Mouse (Mus musculus): ENCODE results near the gene Grhpr.
"Not testable (repeated sequence)": the region's sequence is repeated elsewhere in the genome, so short reads cannot be mapped to it uniquely, and the experiment has no call there.

Grhpr gene

GRCm38 (mm10) chr4:44976026-44976615 lies 5.1 kb upstream of the Grhpr start:
- no peak for DNase-seq

- DNase-seq = no peak
Observed at GRCm38 (mm10) chr4:44976921-44977710, 4.1 kb upstream of the Grhpr start.

- no peak for DNase-seq
Observed at GRCm38 (mm10) chr4:44978175-44978574, 3.0 kb upstream of the Grhpr start.

GRCm38 (mm10) chr4:44979794-44980338 lies 1.3 kb upstream of the Grhpr start:
- no peak for DNase-seq

- no peak for DNase-seq
Observed at GRCm38 (mm10) chr4:44981974-44982287, 736 bp downstream of the Grhpr start.

GRCm38 (mm10) chr4:44982440-44983130 lies 1.4 kb downstream of the Grhpr start:
- no peak for DNase-seq

- DNase-seq = no peak
Observed at GRCm38 (mm10) chr4:44983131-44983740, 2.0 kb downstream of the Grhpr start.

- no peak for DNase-seq
Observed at GRCm38 (mm10) chr4:44990560-44990959, 9.4 kb downstream of the Grhpr start.

GRCm38 (mm10) chr4:44992330-44992729 lies 11.1 kb downstream of the Grhpr start:
- not testable (repeated sequence) for DNase-seq

- DNase-seq = not testable (repeated sequence)
Observed at GRCm38 (mm10) chr4:44993179-44993578, 12.0 kb downstream of the Grhpr start.

- no peak for DNase-seq
Observed at GRCm38 (mm10) chr4:44993847-44994246, 12.7 kb downstream of the Grhpr start.

- no peak for DNase-seq
Observed at GRCm38 (mm10) chr4:44994776-44995175, 13.6 kb downstream of the Grhpr start.

- no peak for DNase-seq
Observed at GRCm38 (mm10) chr4:44998071-44998470, 16.9 kb downstream of the Grhpr start.

- no peak for DNase-seq
Observed at GRCm38 (mm10) chr4:45000001-45000400, 18.8 kb downstream of the Grhpr start.

- DNase-seq = no peak
Observed at GRCm38 (mm10) chr4:45005452-45005851, 24.3 kb downstream of the Grhpr start.

- DNase-seq = no peak
Observed at GRCm38 (mm10) chr4:45010806-45011415, 29.7 kb downstream of the Grhpr start.

- no peak for DNase-seq
Observed at GRCm38 (mm10) chr4:45011581-45012104, 30.4 kb downstream of the Grhpr start.

GRCm38 (mm10) chr4:45012105-45012975 lies 31.1 kb downstream of the Grhpr start, which contains the start of gene Zbtb5:
Gene Zbtb5 (minus strand): TSS chr4:45012412.
- DNase-seq = peak; percentile 100

GRCm38 (mm10) chr4:45013031-45013431 lies 31.8 kb downstream of the Grhpr start:
- no peak for DNase-seq

- DNase-seq = no peak
Observed at GRCm38 (mm10) chr4:45013537-45013936, 32.3 kb downstream of the Grhpr start.

- DNase-seq = peak; percentile 52
Observed at GRCm38 (mm10) chr4:45015615-45016014, 34.4 kb downstream of the Grhpr start.

All from right cerebral cortex, adult 18-20 months (tissue).